Mouse (Mus musculus): ENCODE data around the gene Ptn. TPM values are rescaled to one million over a fixed set of nuclear protein-coding genes. Genes with fewer than 3 reads are reported as not detected.

The Ptn gene
- polyA plus RNA-seq, 1 experiment = 456 TPM

GRCm38 (mm10) chr6:36838747-36839146, 28.7 kb upstream of the Ptn start:
- DNase-seq (ENCODE audit: low read depth) = no peak
- TF ChIP-seq POLR2A (IDR thresholded peaks at IDR 0.05; ENCODE audit: borderline replicate concordance, extremely low read depth, insufficient read depth, insufficient read length, poor library complexity, severe bottlenecking) (no peak), CTCF (IDR thresholded peaks at IDR 0.05; ENCODE audit: borderline replicate concordance, extremely low read depth, insufficient read depth, insufficient read length) (no peak)

GRCm38 (mm10) chr6:36835351-36835750, 25.3 kb upstream of the Ptn start:
- TF ChIP-seq CTCF (IDR thresholded peaks at IDR 0.05; ENCODE audit: borderline replicate concordance, extremely low read depth, insufficient read depth, insufficient read length) (no peak), POLR2A (IDR thresholded peaks at IDR 0.05; ENCODE audit: borderline replicate concordance, extremely low read depth, insufficient read depth, insufficient read length, poor library complexity, severe bottlenecking) (no peak)
- DNase-seq (ENCODE audit: low read depth) = peak; percentile 52

- DNase-seq (ENCODE audit: low read depth) = peak; percentile 76
- no peak for TF ChIP-seq POLR2A (IDR thresholded peaks at IDR 0.05; ENCODE audit: borderline replicate concordance, extremely low read depth, insufficient read depth, insufficient read length, poor library complexity, severe bottlenecking)
- no peak for TF ChIP-seq CTCF (IDR thresholded peaks at IDR 0.05; ENCODE audit: borderline replicate concordance, extremely low read depth, insufficient read depth, insufficient read length)
These were observed 24.8 kb upstream of the Ptn start for GRCm38 (mm10) chr6:36834695-36835265.

- TF ChIP-seq POLR2A (IDR thresholded peaks at IDR 0.05; ENCODE audit: borderline replicate concordance, extremely low read depth, insufficient read depth, insufficient read length, poor library complexity, severe bottlenecking) (no peak), CTCF (IDR thresholded peaks at IDR 0.05; ENCODE audit: borderline replicate concordance, extremely low read depth, insufficient read depth, insufficient read length) (no peak)
- DNase-seq (ENCODE audit: low read depth) = no peak
These were observed 22.7 kb upstream of the Ptn start for GRCm38 (mm10) chr6:36832681-36833080.

- no peak for TF ChIP-seq POLR2A (IDR thresholded peaks at IDR 0.05; ENCODE audit: borderline replicate concordance, extremely low read depth, insufficient read depth, insufficient read length, poor library complexity, severe bottlenecking)
- no peak for TF ChIP-seq CTCF (IDR thresholded peaks at IDR 0.05; ENCODE audit: borderline replicate concordance, extremely low read depth, insufficient read depth, insufficient read length)
- DNase-seq (ENCODE audit: low read depth) = no peak
These were observed 22.2 kb upstream of the Ptn start for GRCm38 (mm10) chr6:36832207-36832606.

- TF ChIP-seq POLR2A (IDR thresholded peaks at IDR 0.05; ENCODE audit: borderline replicate concordance, extremely low read depth, insufficient read depth, insufficient read length, poor library complexity, severe bottlenecking) (no peak), CTCF (IDR thresholded peaks at IDR 0.05; ENCODE audit: borderline replicate concordance, extremely low read depth, insufficient read depth, insufficient read length) (no peak)
- DNase-seq (ENCODE audit: low read depth) = no peak
These were observed 20.4 kb upstream of the Ptn start for GRCm38 (mm10) chr6:36830371-36830925.

- no peak for DNase-seq (ENCODE audit: low read depth)
- TF ChIP-seq POLR2A (IDR thresholded peaks at IDR 0.05; ENCODE audit: borderline replicate concordance, extremely low read depth, insufficient read depth, insufficient read length, poor library complexity, severe bottlenecking) = no peak
These were observed 9.7 kb upstream of the Ptn start for GRCm38 (mm10) chr6:36819784-36820050.

- TF ChIP-seq POLR2A (IDR thresholded peaks at IDR 0.05; ENCODE audit: borderline replicate concordance, extremely low read depth, insufficient read depth, insufficient read length, poor library complexity, severe bottlenecking) (no peak), CTCF (IDR thresholded peaks at IDR 0.05; ENCODE audit: borderline replicate concordance, extremely low read depth, insufficient read depth, insufficient read length) (no peak)
- DNase-seq (ENCODE audit: low read depth) = peak; percentile 97
These were observed 9.2 kb upstream of the Ptn start for GRCm38 (mm10) chr6:36819019-36819783.

GRCm38 (mm10) chr6:36818281-36819018, 8.4 kb upstream of the Ptn start:
- DNase-seq (ENCODE audit: low read depth) = peak; percentile 63
- no peak for TF ChIP-seq CTCF (IDR thresholded peaks at IDR 0.05; ENCODE audit: borderline replicate concordance, extremely low read depth, insufficient read depth, insufficient read length)
- TF ChIP-seq POLR2A (IDR thresholded peaks at IDR 0.05; ENCODE audit: borderline replicate concordance, extremely low read depth, insufficient read depth, insufficient read length, poor library complexity, severe bottlenecking) = no peak

GRCm38 (mm10) chr6:36816666-36817065, 6.6 kb upstream of the Ptn start:
- DNase-seq (ENCODE audit: low read depth) = no peak
- TF ChIP-seq POLR2A (IDR thresholded peaks at IDR 0.05; ENCODE audit: borderline replicate concordance, extremely low read depth, insufficient read depth, insufficient read length, poor library complexity, severe bottlenecking) (no peak), CTCF (IDR thresholded peaks at IDR 0.05; ENCODE audit: borderline replicate concordance, extremely low read depth, insufficient read depth, insufficient read length) (no peak)

- no peak for DNase-seq (ENCODE audit: low read depth)
- TF ChIP-seq POLR2A (IDR thresholded peaks at IDR 0.05; ENCODE audit: borderline replicate concordance, extremely low read depth, insufficient read depth, insufficient read length, poor library complexity, severe bottlenecking) (no peak), CTCF (IDR thresholded peaks at IDR 0.05; ENCODE audit: borderline replicate concordance, extremely low read depth, insufficient read depth, insufficient read length) (no peak)
These were observed 6.0 kb upstream of the Ptn start for GRCm38 (mm10) chr6:36815992-36816391.

Measured in brain, embryonic 14.5 days (tissue).